Mouse (Mus musculus): ENCODE measurements around the gene Mesp2. TPM values are rescaled to one million over a fixed set of nuclear protein-coding genes. Genes with fewer than 3 reads are reported as not detected.

Mesp2 gene
- total RNA-seq, 2 experiments from 2014 or later: 1.3 to 1.7 TPM

- DNase-seq (ENCODE audit: extremely low spot score in 1 of 2, low spot score in 1 of 2): no peak
Observed at GRCm38 (mm10) chr7:79858956-79859630, 48.6 kb downstream of the Mesp2 start.

- no peak for DNase-seq (ENCODE audit: extremely low spot score in 1 of 2, low spot score in 1 of 2)
Observed at GRCm38 (mm10) chr7:79860811-79861210, 50.3 kb downstream of the Mesp2 start, which contains the start of gene Anpep. Anpep (minus strand) TSS chr7:79861059.

GRCm38 (mm10) chr7:79861794-79862193 lies 51.3 kb downstream of the Mesp2 start:
- no peak for DNase-seq (ENCODE audit: extremely low spot score in 1 of 2, low spot score in 1 of 2)

Other genes with a start within 250 kb of the Mesp2 start
- gene Rhcg, start 193.1 kb upstream of the Mesp2 start, total RNA-seq (2021): 1 to 10 TPM; 2.1 to 2.4 TPM
- under 1 TPM; 0.14 to 0.27 TPM for gene Ticrr, start 150.5 kb upstream of the Mesp2 start, total RNA-seq (2021)
- 1 to 10 TPM; 1.9 to 2.4 TPM for gene Kif7, start 95.0 kb upstream of the Mesp2 start, total RNA-seq (2021)
- under 1 TPM; 0.28 to 0.49 TPM for gene Plin1, start 77.8 kb upstream of the Mesp2 start, total RNA-seq (2021)
- gene Pex11a, start 67.6 kb upstream of the Mesp2 start, total RNA-seq (2021): 10 to 100 TPM; 11.5 to 13.5 TPM
- gene Wdr93, start 67.6 kb upstream of the Mesp2 start, total RNA-seq (2021): under 1 TPM; 0.26 to 0.27 TPM
- gene Mesp1, start 16.9 kb upstream of the Mesp2 start, total RNA-seq (2021): under 1 TPM; 0.28 to 0.62 TPM
- 1 to 10 TPM; 2.9 to 4.3 TPM for gene Anpep, start 50.3 kb downstream of the Mesp2 start, total RNA-seq (2021)
- gene Ap3s2, start 109.9 kb downstream of the Mesp2 start, total RNA-seq (2021): 10 to 100 TPM; 46.6 to 51.4 TPM
- gene Arpin, start 124.6 kb downstream of the Mesp2 start, total RNA-seq (2021): 10 to 100 TPM; 11.7 to 14.2 TPM
- 10 to 100 TPM; 20.9 to 22.9 TPM for gene Zfp710, start 214.1 kb downstream of the Mesp2 start, total RNA-seq (2021)

All from layer of hippocampus, postnatal 25 days (tissue).